Mouse (Mus musculus) midbrain, embryonic 14.5 days (tissue): Measurements from ENCODE around the gene Hunk. TPM values are rescaled to one million over a fixed set of nuclear protein-coding genes. Genes with fewer than 3 reads are reported as not detected.

Source experiments
- ATAC-seq: fragments of 200-750 bp; cut with Nextera tagmentation; 2 replicates; pipeline ENCODE4 v1.8.0; 2017; ENCODE audit warnings: moderate number of reproducible peaks, moderate library complexity; ENCODE audit not compliant: low FRiP score, low TSS enrichment
- DNase-seq: peaks from one replicate; pipeline ENCODE4 v3.0.0-alpha.2; 2015
- H3K27ac ChIP-seq: fragments of 300-500 bp; sonication (generic); replicated peaks from 2 replicates; pipeline ENCODE4 v1.5.1; 2014; ENCODE audit warnings: mild to moderate bottlenecking, low read depth, low read length, moderate library complexity
- H3K27me3 ChIP-seq: fragments of 300-500 bp; sonication (generic); 2 replicates; pipeline ENCODE4 v1.6.1; 2014; ENCODE audit warnings: low read length, control low read depth, mixed read lengths; ENCODE audit not compliant: control insufficient read depth, insufficient read depth
- H3K36me3 ChIP-seq: fragments of 300-500 bp; sonication (generic); 2 replicates; pipeline ENCODE4 v1.6.1; 2014; ENCODE audit warnings: low read length, control low read depth; ENCODE audit not compliant: control insufficient read depth, insufficient read depth
- H3K4me1 ChIP-seq: fragments of 300-500 bp; sonication (generic); 2 replicates; pipeline ENCODE4 v1.6.1; 2014; ENCODE audit warnings: mild to moderate bottlenecking, antibody characterized with exemption, low read length, control low read depth; ENCODE audit not compliant: control insufficient read depth, insufficient read depth
- H3K4me2 ChIP-seq: fragments of 300-500 bp; sonication (generic); 2 replicates; pipeline ENCODE4 v1.6.1; 2014; ENCODE audit warnings: mild to moderate bottlenecking, low read length, moderate library complexity
- H3K4me3 ChIP-seq: fragments of 300-500 bp; sonication (generic); replicated peaks from 2 replicates; pipeline ENCODE4 v1.5.1; 2014; ENCODE audit warnings: low read depth, low read length
- H3K9ac ChIP-seq: fragments of 300-500 bp; sonication (generic); replicated peaks from 2 replicates; pipeline ENCODE4 v1.6.1; 2014; ENCODE audit warnings: mild to moderate bottlenecking, low read length, moderate library complexity
- H3K9me3 ChIP-seq: fragments of 300-500 bp; sonication (generic); 2 replicates; pipeline ENCODE4 v1.6.1; 2016; ENCODE audit warnings: low read length, control low read depth, mixed read lengths; ENCODE audit not compliant: control insufficient read depth
- WGBS: fragments of 180-500 bp; shearing (Covaris S2); extraction: QIAGEN DNeasy Blood & Tissue Kit; methylation state at CpG from one replicate; pipeline ENCODE4 v1.1.7; 2014; 5-methylcytosine and 5-hydroxymethylcytosine counted together
- polyA plus RNA-seq: library from polyadenylated mRNA; unstranded; fragments of >200 nt; fragmentation: Nextera tagmentation; extraction: Ambion mirVana; gene quantifications from 2 replicates; pipeline ENCODE4 v1.2.1, GENCODE M21; 2014

Gene Hunk
- polyA plus RNA-seq, 1 experiment from 2014 or later: 8.7 TPM

- no peak overlapping the region for H3K4me3 ChIP-seq
- H3K9ac ChIP-seq: no peak overlapping the region
- no peak for DNase-seq
- WGBS: 50% methylated on average over 4 of the region's 4 CpGs
- ATAC-seq: no peak
- no peaks in the 10 kb centered on the region for H3K27me3 ChIP-seq
- H3K4me2 ChIP-seq: no peak overlapping the region
- H3K4me1 ChIP-seq: peaks cover 3% of the 10 kb centered on the region; the same call in 1 of the 2 replicates
- peaks cover 19% of the 10 kb centered on the region for H3K36me3 ChIP-seq
- no peak overlapping the region for H3K27ac ChIP-seq
- H3K9me3 ChIP-seq: no peaks in the 10 kb centered on the region
These were observed 49.4 kb downstream of the Hunk start for GRCm38 (mm10) chr16:90435231-90435630.

GRCm38 (mm10) chr16:90437276-90437675 lies 51.5 kb downstream of the Hunk start:
- Histone ChIP-seq H3K4me3 (no peak overlapping the region), H3K9ac (no peak overlapping the region), H3K4me2 (no peak overlapping the region), H3K9me3 (no peaks in the 10 kb centered on the region), H3K27me3 (no peaks in the 10 kb centered on the region), H3K36me3 (peaks cover 18% of the 10 kb centered on the region), H3K27ac (0 out of 2 replicates have a peak overlapping the region, but pooled peaks have one; percentile 8), H3K4me1 (peaks cover 3% of the 10 kb centered on the region; the same call in 1 of the 2 replicates)
- WGBS: 34% methylated on average over 5 of the region's 5 CpGs
- ATAC-seq (no peak), DNase-seq (no peak)

DNA sequence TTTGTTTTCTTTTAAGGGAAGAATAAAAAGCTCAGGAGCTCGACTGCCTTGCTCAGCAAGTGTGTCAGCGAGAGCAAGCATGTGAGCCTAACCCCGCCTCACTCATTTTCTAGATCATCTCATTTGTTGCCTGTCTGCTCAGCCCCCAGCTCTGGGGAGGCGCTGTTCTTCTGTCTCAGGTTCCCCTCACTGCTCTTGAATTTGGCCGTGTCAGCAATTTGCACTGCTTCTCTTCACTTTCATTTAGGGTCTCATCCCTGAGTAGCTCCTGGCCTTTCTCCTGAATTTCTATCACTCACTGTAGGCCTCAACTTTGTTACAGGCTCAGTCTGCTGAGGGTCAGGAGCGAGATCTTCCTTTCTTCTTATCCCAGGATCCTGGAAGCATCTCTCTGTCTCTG lies 53.7 kb downstream of the Hunk start:
- Histone ChIP-seq H3K9me3 (no peaks in the 10 kb centered on the region), H3K4me1 (peaks cover 3% of the 10 kb centered on the region; the same call in 1 of the 2 replicates), H3K4me2 (no peak overlapping the region), H3K36me3 (no peaks in the 10 kb centered on the region), H3K27me3 (no peaks in the 10 kb centered on the region), H3K27ac (no peak overlapping the region), H3K4me3 (no peak overlapping the region), H3K9ac (no peak overlapping the region)
- ATAC-seq (no peak), DNase-seq (no peak)
- 79% methylated on average over 6 of the region's 6 CpGs for WGBS

DNA sequence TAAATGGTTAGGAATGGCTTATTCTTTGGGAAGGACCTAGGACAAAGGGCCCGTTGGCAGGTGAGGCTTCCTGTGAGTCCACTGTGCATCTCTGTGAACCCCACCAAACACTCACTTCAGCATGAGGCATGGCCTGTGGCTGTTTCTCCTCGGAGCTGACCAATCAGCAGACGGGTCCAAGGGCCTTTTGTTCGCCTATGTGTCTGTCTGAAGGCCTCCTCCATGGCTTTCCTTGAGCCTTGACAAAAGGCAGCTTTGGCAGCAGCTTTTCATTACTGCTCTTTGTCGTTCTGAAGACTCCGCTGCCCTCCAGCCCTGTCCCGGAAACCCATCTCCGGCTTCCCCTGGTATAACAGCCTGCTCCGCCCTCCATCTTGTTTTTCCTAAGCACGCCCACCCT lies 54.8 kb downstream of the Hunk start:
- 36% methylated on average over 10 of the region's 10 CpGs for WGBS

DNA sequence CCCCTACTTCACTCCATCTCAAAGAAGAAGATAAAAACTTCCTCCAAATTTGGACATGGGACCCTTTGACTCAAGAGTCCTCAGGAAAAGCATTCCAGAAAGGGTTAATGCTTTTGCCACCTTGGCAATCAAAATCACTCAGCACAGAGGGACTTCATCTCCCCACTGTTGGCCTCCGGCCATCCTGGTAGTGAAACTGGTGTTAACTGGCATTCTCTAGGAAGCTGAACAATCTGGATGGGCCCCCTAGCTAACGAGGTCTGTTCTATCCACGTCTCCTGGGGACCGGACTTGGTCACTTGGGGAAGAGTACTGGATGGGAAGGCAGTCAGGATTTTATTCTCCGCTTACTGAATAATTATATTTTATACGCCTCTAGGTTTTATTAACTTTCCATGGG lies 57.2 kb downstream of the Hunk start:
- DNase-seq: peak; percentile 49
- no peaks in the 10 kb centered on the region for H3K4me1 ChIP-seq
- H3K27me3 ChIP-seq: no peaks in the 10 kb centered on the region

More for the DNA sequence above, 54.8 kb downstream of the Hunk start:
- DNase-seq: no peak
- Histone ChIP-seq H3K9ac (no peak overlapping the region), H3K4me2 (no peak overlapping the region), H3K27me3 (no peaks in the 10 kb centered on the region), H3K27ac (no peak overlapping the region), H3K4me3 (no peak overlapping the region), H3K36me3 (no peaks in the 10 kb centered on the region), H3K9me3 (no peaks in the 10 kb centered on the region), H3K4me1 (peaks cover 3% of the 10 kb centered on the region; the same call in 1 of the 2 replicates)
- ATAC-seq: no peak

DNA sequence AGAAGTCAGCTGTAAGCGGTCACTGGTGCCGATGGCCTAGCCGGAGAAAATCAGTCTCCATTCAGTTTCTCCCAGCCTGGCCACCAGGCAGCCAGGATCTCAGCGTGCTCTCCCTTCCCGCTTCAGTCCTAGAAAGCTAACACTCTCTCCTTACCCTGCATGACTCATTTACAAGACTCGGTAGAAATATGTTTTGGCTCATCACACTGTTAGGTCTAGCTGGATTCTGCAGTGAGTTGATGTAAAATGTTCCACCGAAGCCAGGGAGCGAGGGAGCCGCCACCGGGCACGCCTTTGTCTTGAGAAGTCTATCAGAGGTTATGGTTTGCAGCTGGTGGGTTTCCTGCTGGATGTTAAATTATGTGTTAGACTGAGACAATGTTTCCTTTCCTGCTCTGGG lies 67.4 kb downstream of the Hunk start:
- no peak overlapping the region for H3K27ac ChIP-seq
- no peaks in the 10 kb centered on the region for H3K9me3 ChIP-seq
- no peak for ATAC-seq
- H3K9ac ChIP-seq: no peak overlapping the region
- H3K4me2 ChIP-seq: no peak overlapping the region
- H3K36me3 ChIP-seq: peaks cover 23% of the 10 kb centered on the region; the same call in 1 of the 2 replicates
- no peaks in the 10 kb centered on the region for H3K27me3 ChIP-seq
- 88% methylated on average over 11 of the region's 11 CpGs for WGBS
- DNase-seq: no peak
- no peaks in the 10 kb centered on the region for H3K4me1 ChIP-seq
- no peak overlapping the region for H3K4me3 ChIP-seq

More for the DNA sequence above, 57.2 kb downstream of the Hunk start:
- H3K9ac ChIP-seq: no peak overlapping the region
- ATAC-seq: no peak
- H3K9me3 ChIP-seq: no peaks in the 10 kb centered on the region
- 63% methylated on average over 6 of the region's 6 CpGs for whole genome bisulfite sequencing
- H3K27ac ChIP-seq: no peak overlapping the region
- no peak overlapping the region for H3K4me2 ChIP-seq
- no peak overlapping the region for H3K4me3 ChIP-seq
- H3K36me3 ChIP-seq: no peaks in the 10 kb centered on the region

GRCm38 (mm10) chr16:90456495-90457125 lies 70.8 kb downstream of the Hunk start:
- WGBS: 83% methylated on average over 7 of the region's 7 CpGs
- Histone ChIP-seq H3K9ac (no peak overlapping the region), H3K9me3 (no peaks in the 10 kb centered on the region), H3K4me3 (no peak overlapping the region), H3K4me1 (0 out of 2 replicates have a peak, but pooled peaks cover 5% of the 10 kb centered on the region), H3K27ac (no peak overlapping the region), H3K36me3 (peaks cover 23% of the 10 kb centered on the region; the same call in 1 of the 2 replicates), H3K27me3 (no peaks in the 10 kb centered on the region), H3K4me2 (no peak overlapping the region)
- DNase-seq (no peak), ATAC-seq (no peak)

DNA sequence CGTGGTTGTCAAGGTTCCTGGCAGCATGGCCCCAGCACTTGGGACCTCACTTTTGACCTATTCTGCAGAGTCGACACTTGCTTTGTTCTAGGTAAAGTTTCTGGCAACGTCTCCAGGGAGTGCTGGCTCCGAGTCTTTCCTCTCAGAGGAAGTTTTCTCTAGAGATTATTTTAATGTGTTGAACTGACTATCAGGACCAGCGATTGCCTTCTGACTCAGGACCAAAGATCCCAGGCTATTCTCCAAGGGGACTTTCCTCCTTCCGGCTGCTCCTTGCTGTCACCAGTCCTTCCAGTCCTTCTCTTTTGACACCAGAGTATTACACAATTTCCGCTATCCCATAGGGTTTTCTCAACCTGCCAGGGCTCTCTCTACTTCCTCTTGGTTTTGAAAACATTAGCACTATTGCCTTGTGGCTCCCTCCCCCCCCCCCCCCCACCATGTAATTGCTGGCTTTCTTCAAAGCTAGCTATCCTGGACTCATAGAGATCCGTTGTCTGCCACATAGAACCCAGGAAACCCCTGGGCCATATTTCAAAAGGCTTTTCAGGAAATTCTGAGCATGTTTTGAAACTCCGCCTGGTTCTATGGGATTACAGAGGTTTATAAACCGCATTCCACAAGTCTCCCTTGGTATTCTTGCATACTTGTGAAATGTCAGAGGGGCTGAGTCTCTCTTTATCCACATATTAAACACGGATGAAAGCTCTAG lies 73.2 kb downstream of the Hunk start:
- no peak overlapping the region for H3K27ac ChIP-seq
- 21% methylated on average over 11 of the region's 11 CpGs for WGBS
- no peaks in the 10 kb centered on the region for H3K27me3 ChIP-seq
- peak; percentile 60 for DNase-seq
- H3K9ac ChIP-seq: no peak overlapping the region
- H3K36me3 ChIP-seq: peaks cover 26% of the 10 kb centered on the region; the same call in 1 of the 2 replicates
- H3K4me1 ChIP-seq: 0 out of 2 replicates have a peak, but pooled peaks cover 5% of the 10 kb centered on the region
- no peak overlapping the region for H3K4me3 ChIP-seq
- H3K4me2 ChIP-seq: no peak overlapping the region
- no peaks in the 10 kb centered on the region for H3K9me3 ChIP-seq
- no peak; the same call in 1 of the 2 replicates for ATAC-seq
